Mouse (Mus musculus): ENCODE measurements around the gene Hoxa3.

DNA sequence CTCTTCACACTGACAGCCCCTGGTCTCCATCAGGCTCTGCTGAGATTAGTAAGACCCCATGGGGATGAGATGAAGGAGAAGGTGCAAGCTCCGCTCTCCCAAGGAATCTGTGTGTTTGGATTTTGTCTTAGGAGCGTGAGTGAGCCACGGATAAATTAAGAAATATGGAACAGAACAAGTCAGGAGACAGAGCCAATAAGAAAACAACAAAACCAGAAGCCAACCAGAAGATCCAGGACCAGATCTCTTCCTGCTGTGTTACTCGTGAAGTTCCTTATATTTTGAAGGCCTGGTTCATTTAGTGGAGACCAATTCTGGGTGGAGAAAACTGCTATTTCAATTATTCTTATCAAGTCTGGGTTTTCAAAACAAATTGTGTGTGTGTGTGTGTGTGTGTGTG lies 61.6 kb downstream of the Hoxa3 start:
- TF ChIP-seq POLR2A (IDR thresholded peaks at IDR 0.05; ENCODE audit: extremely low read depth, insufficient read depth, low read length) (no peak), CTCF (IDR thresholded peaks at IDR 0.05; ENCODE audit: extremely low read depth, insufficient read depth, low read length) (no peak)
